ENCODE assay signal across 17 mouse cellular contexts in genomic region chr13:111835787-111836186, GRCm38 (mm10).
"Had no signal": no experiment of that assay in that cellular context is flagged by ENCODE, and none has a peak within 500 bp of the region (broad histone marks: within the 10 kb centered on the region; RNA-seq: fewer than 3 reads in every experiment).

No protein-coding gene starts in this region.

- H3K4me3 ChIP-seq: liver, embryonic 15.5 days; lung, embryonic 15.5 days; megakaryocyte, embryonic 14.5 days; midbrain, embryonic 12.5 days; midbrain, embryonic 15.5 days; neural tube, embryonic 12.5 days; stomach, embryonic 15.5 days had no signal

- H3K36me3 ChIP-seq: liver, embryonic 15.5 days; lung, embryonic 15.5 days; midbrain, embryonic 12.5 days; midbrain, embryonic 15.5 days; neural tube, embryonic 12.5 days; stomach, embryonic 15.5 days had no signal

- DNase-seq: liver, postnatal 0 days; lung, postnatal 14 days; lung, postnatal 36 days; right cerebral cortex, postnatal 14 days; thymus, adult 2 months; thymus, postnatal 25 days; thymus, postnatal 4 days had no signal

- H3K4me2 ChIP-seq: liver, embryonic 15.5 days; lung, embryonic 15.5 days; midbrain, embryonic 12.5 days; midbrain, embryonic 15.5 days; neural tube, embryonic 12.5 days; stomach, embryonic 15.5 days had no signal

- H3K27ac ChIP-seq: liver, embryonic 15.5 days; lung, embryonic 15.5 days; macrophage; midbrain, embryonic 12.5 days; midbrain, embryonic 15.5 days; neural tube, embryonic 12.5 days; stomach, embryonic 15.5 days; stomach, postnatal 0 days had no signal

- H3K9me3 ChIP-seq: liver, embryonic 15.5 days; lung, embryonic 15.5 days; megakaryocyte, embryonic 14.5 days; midbrain, embryonic 12.5 days; midbrain, embryonic 15.5 days; neural tube, embryonic 12.5 days; stomach, embryonic 15.5 days had no signal

- H3K4me1 ChIP-seq: liver, embryonic 15.5 days; lung, embryonic 15.5 days; megakaryocyte, embryonic 14.5 days; neural tube, embryonic 12.5 days; stomach, embryonic 15.5 days had no signal

- H3K27me3 ChIP-seq: lung, embryonic 15.5 days; midbrain, embryonic 12.5 days; midbrain, embryonic 15.5 days; neural tube, embryonic 12.5 days; stomach, embryonic 15.5 days had no signal

- ATAC-seq: liver, postnatal 0 days; lung, postnatal 0 days; midbrain, embryonic 15.5 days had no signal

- H3K9ac ChIP-seq: liver, embryonic 15.5 days; liver, postnatal 0 days; lung, embryonic 15.5 days; midbrain, embryonic 12.5 days; midbrain, embryonic 15.5 days; neural tube, embryonic 12.5 days; stomach, embryonic 15.5 days had no signal
